Mouse (Mus musculus) hindbrain, postnatal 0 days (tissue): ENCODE results near the gene Olfr1446. TPM values are rescaled to one million over a fixed set of nuclear protein-coding genes. Genes with fewer than 3 reads are reported as not detected.

Experiments used
- ATAC-seq: fragments of 200-750 bp; cut with Nextera tagmentation; 2 replicates; pipeline ENCODE4 v1.8.0; 2017; ENCODE audit warnings: mild to moderate bottlenecking, moderate TSS enrichment, moderate library complexity
- DNase-seq: peaks from one replicate; pipeline ENCODE4 v3.0.0-alpha.2; 2015; ENCODE audit warnings: low spot score
- H3K27ac ChIP-seq: fragments of 300-500 bp; sonication (generic); 2 replicates; pipeline ENCODE4 v1.5.1; 2014; ENCODE audit warnings: mild to moderate bottlenecking
- H3K27me3 ChIP-seq: fragments of 300-500 bp; sonication (generic); 2 replicates; pipeline ENCODE4 v1.6.1; 2014; ENCODE audit warnings: low read length, mixed read lengths; ENCODE audit not compliant: insufficient read depth
- H3K36me3 ChIP-seq: fragments of 300-500 bp; sonication (generic); 2 replicates; pipeline ENCODE4 v1.6.1; 2014; ENCODE audit warnings: low read length, mixed read lengths; ENCODE audit not compliant: insufficient read depth
- H3K4me1 ChIP-seq: fragments of 300-500 bp; sonication (generic); 2 replicates; pipeline ENCODE4 v1.6.1; 2014; ENCODE audit warnings: antibody characterized with exemption, low read length, mixed read lengths; ENCODE audit not compliant: insufficient read depth
- H3K4me2 ChIP-seq: fragments of 300-500 bp; sonication (generic); 2 replicates; pipeline ENCODE4 v1.6.1; 2014; ENCODE audit warnings: low read depth, mild to moderate bottlenecking, low read length, moderate library complexity, mixed read lengths
- H3K4me3 ChIP-seq: fragments of 300-500 bp; sonication (generic); 2 replicates; pipeline ENCODE4 v1.5.1; 2014; ENCODE audit warnings: low read length
- H3K9ac ChIP-seq: fragments of 300-500 bp; sonication (generic); replicated peaks from 2 replicates; pipeline ENCODE4 v1.6.1; 2014; ENCODE audit warnings: mild to moderate bottlenecking, low read length, moderate library complexity, mixed read lengths
- H3K9me3 ChIP-seq: fragments of 300-500 bp; sonication (generic); 2 replicates; pipeline ENCODE4 v1.6.1; 2016; ENCODE audit warnings: low read length, mixed read lengths
- CTCF ChIP-seq: IDR thresholded peaks from 2 replicates; pipeline ENCODE4 v1.5.1; 2016; ENCODE audit warnings: antibody characterized with exemption, control low read depth, low read depth
- WGBS: fragments of 180-500 bp; shearing (Covaris S2); extraction: QIAGEN DNeasy Blood & Tissue Kit; methylation state at CpG from one replicate; pipeline ENCODE4 v1.1.7; 2014; 5-methylcytosine and 5-hydroxymethylcytosine counted together
- polyA plus RNA-seq: library from polyadenylated mRNA; unstranded; fragments of >200 nt; fragmentation: Nextera tagmentation; extraction: Ambion mirVana; gene quantifications from 2 replicates; pipeline ENCODE4 v1.2.1, GENCODE M21; 2015
- total RNA-seq: library from RNA; depleted of rRNA; stranded (reverse); fragments of >200 nt; gene quantifications from 2 replicates; pipeline ENCODE4 v1.2.3, GENCODE M21; 2014; rRNA removed

The Olfr1446 gene
- not detected in 2 replicates for total RNA-seq
- not detected in 2 replicates for polyA plus RNA-seq

GRCm38 (mm10) chr19:12893424-12893823, at the start of gene Olfr1446:
Gene Olfr1446 (minus strand): TSS chr19:12893524.
- no peaks in the 10 kb centered on the region for H3K36me3 ChIP-seq
- no peak within 1 kb of the TSS for H3K27ac ChIP-seq
- ATAC-seq = no peak
- no peak within 1 kb of the TSS for H3K4me3 ChIP-seq
- H3K9me3 ChIP-seq = no peaks in the 10 kb centered on the region
- H3K9ac ChIP-seq = no peak within 1 kb of the TSS
- H3K27me3 ChIP-seq = no peaks in the 10 kb centered on the region
- DNase-seq = no peak
- H3K4me1 ChIP-seq = no peaks in the 10 kb centered on the region
- 84% methylated on average over 1 of the region's 1 CpGs for WGBS
- H3K4me2 ChIP-seq = no peak within 1 kb of the TSS
- TF ChIP-seq CTCF = no peak

GRCm38 (mm10) chr19:12930540-12930939, 37.2 kb upstream of the Olfr1446 start, which contains the start of gene Olfr1449:
Gene Olfr1449 (plus strand): TSS chr19:12930840.
- Histone ChIP-seq H3K9ac (no peak within 1 kb of the TSS), H3K4me3 (no peak within 1 kb of the TSS), H3K36me3 (no peaks in the 10 kb centered on the region), H3K4me1 (no peaks in the 10 kb centered on the region), H3K27ac (no peak within 1 kb of the TSS), H3K27me3 (no peaks in the 10 kb centered on the region), H3K9me3 (no peaks in the 10 kb centered on the region), H3K4me2 (no peak within 1 kb of the TSS)
- no peak for DNase-seq
- ATAC-seq = no peak
- no peak for TF ChIP-seq CTCF

GRCm38 (mm10) chr19:12924319-12924718, 31.0 kb upstream of the Olfr1446 start, which contains the start of gene Olfr1448:
Gene Olfr1448 (minus strand): TSS chr19:12924419.
- no peaks in the 10 kb centered on the region for H3K36me3 ChIP-seq
- H3K4me3 ChIP-seq = no peak within 1 kb of the TSS
- H3K27me3 ChIP-seq = no peaks in the 10 kb centered on the region
- H3K9me3 ChIP-seq = 0 out of 2 replicates have a peak, but pooled peaks cover 2% of the 10 kb centered on the region
- DNase-seq (no peak), ATAC-seq (no peak)
- 65% methylated on average over 1 of the region's 1 CpGs for WGBS
- H3K4me1 ChIP-seq = no peaks in the 10 kb centered on the region
- H3K4me2 ChIP-seq = no peak within 1 kb of the TSS
- no peak within 1 kb of the TSS for H3K9ac ChIP-seq
- no peak for TF ChIP-seq CTCF
- no peak within 1 kb of the TSS for H3K27ac ChIP-seq

GRCm38 (mm10) chr19:12903643-12904042, 10.3 kb upstream of the Olfr1446 start, which contains the start of gene Olfr1447:
Gene Olfr1447 (minus strand): TSS chr19:12903743.
- no peak for TF ChIP-seq CTCF
- H3K9ac ChIP-seq = no peak within 1 kb of the TSS
- 96% methylated on average over 1 of the region's 1 CpGs for WGBS
- no peaks in the 10 kb centered on the region for H3K9me3 ChIP-seq
- no peaks in the 10 kb centered on the region for H3K36me3 ChIP-seq
- DNase-seq (no peak), ATAC-seq (no peak)
- H3K4me1 ChIP-seq = no peaks in the 10 kb centered on the region
- H3K4me3 ChIP-seq = no peak within 1 kb of the TSS
- H3K27ac ChIP-seq = no peak within 1 kb of the TSS
- H3K27me3 ChIP-seq = no peaks in the 10 kb centered on the region
- H3K4me2 ChIP-seq = no peak within 1 kb of the TSS

- TF ChIP-seq CTCF = no peak
- Histone ChIP-seq H3K27ac (no peak within 1 kb of the TSS), H3K9me3 (no peaks in the 10 kb centered on the region), H3K4me1 (no peaks in the 10 kb centered on the region), H3K9ac (no peak within 1 kb of the TSS), H3K36me3 (no peaks in the 10 kb centered on the region), H3K4me3 (no peak within 1 kb of the TSS), H3K27me3 (no peaks in the 10 kb centered on the region), H3K4me2 (no peak within 1 kb of the TSS)
- ATAC-seq = no peak
- DNase-seq = no peak
- 82% methylated on average over 2 of the region's 2 CpGs for WGBS
Measured at GRCm38 (mm10) chr19:12883555-12883954, 9.8 kb downstream of the Olfr1446 start, which contains the start of gene Olfr1445. Gene Olfr1445 (plus strand): TSS chr19:12883855.

GRCm38 (mm10) chr19:12856983-12857382, 36.3 kb downstream of the Olfr1446 start, which contains the start of gene Olfr1444:
Gene Olfr1444 (plus strand): TSS chr19:12857283.
- no peak for TF ChIP-seq CTCF
- H3K9me3 ChIP-seq = no peaks in the 10 kb centered on the region
- no peaks in the 10 kb centered on the region for H3K4me1 ChIP-seq
- no peak within 1 kb of the TSS for H3K27ac ChIP-seq
- H3K9ac ChIP-seq = no peak within 1 kb of the TSS
- ATAC-seq (no peak), DNase-seq (no peak)
- no peaks in the 10 kb centered on the region for H3K27me3 ChIP-seq
- H3K4me3 ChIP-seq = no peak within 1 kb of the TSS
- no peaks in the 10 kb centered on the region for H3K36me3 ChIP-seq
- 66% methylated on average over 1 of the region's 1 CpGs for WGBS
- no peak within 1 kb of the TSS for H3K4me2 ChIP-seq

- TF ChIP-seq CTCF = no peak
- no peaks in the 10 kb centered on the region for H3K27me3 ChIP-seq
Measured at GRCm38 (mm10) chr19:12846382-12846781, 46.9 kb downstream of the Olfr1446 start, which contains the start of gene Gm5244. Gene Gm5244 (plus strand): TSS chr19:12846682.

More at GRCm38 (mm10) chr19:12846382-12846781, 46.9 kb downstream of the Olfr1446 start, which contains the start of gene Gm5244:
- Histone ChIP-seq H3K9me3 (no peaks in the 10 kb centered on the region), H3K27ac (no peak within 1 kb of the TSS), H3K9ac (no peak within 1 kb of the TSS), H3K4me2 (no peak within 1 kb of the TSS), H3K4me3 (no peak within 1 kb of the TSS), H3K36me3 (no peaks in the 10 kb centered on the region), H3K4me1 (no peaks in the 10 kb centered on the region)
- DNase-seq (no peak), ATAC-seq (no peak)
